Mouse (Mus musculus): Measurements from ENCODE around the gene Agpat2.

DNA sequence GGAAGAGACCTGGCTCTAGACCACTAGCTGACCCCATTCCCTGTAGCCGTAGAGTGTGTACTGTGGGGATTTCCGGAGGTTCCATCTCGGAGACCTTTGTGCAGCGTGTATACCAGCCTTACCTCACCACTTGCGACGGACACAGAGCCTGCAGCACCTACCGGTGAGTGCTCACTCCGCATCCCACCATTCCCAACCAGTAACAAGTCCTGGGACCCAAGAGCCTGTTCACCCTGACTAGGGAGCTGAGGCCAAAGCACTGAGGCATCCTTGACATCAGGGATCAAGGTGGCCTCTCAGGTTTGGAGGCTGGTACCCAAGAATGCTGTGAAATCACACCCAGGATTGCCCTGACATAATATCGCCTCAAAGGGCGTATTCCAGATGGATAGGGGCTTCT, 14.9 kb downstream of the Agpat2 start:
- TF ChIP-seq CTCF (IDR thresholded peaks at IDR 0.05; ENCODE audit: insufficient read depth, low read depth, low read length) = no peak
- TF ChIP-seq POLR2A (IDR thresholded peaks at IDR 0.05; ENCODE audit: insufficient read depth, low read depth, low read length) = no peak
